Mouse (Mus musculus) embryo, embryonic 9.5 days (tissue): ENCODE data around the gene Bicdl2.

Source experiments
- DNase-seq: peaks from one replicate; pipeline ENCODE4 v3.0.0-alpha.2; 2017; ENCODE audit errors: extremely low spot score

The Bicdl2 gene

GRCm38 (mm10) chr17:23674271-23674952, 14.1 kb downstream of the Bicdl2 start:
- no peak for DNase-seq

- DNase-seq, result no peak
These were observed 14.8 kb downstream of the Bicdl2 start for GRCm38 (mm10) chr17:23675127-23675526.

GRCm38 (mm10) chr17:23675564-23676281, 15.4 kb downstream of the Bicdl2 start:
- DNase-seq, result no peak

GRCm38 (mm10) chr17:23676473-23677031, 16.2 kb downstream of the Bicdl2 start:
- DNase-seq, result no peak

GRCm38 (mm10) chr17:23677236-23677679, 17.0 kb downstream of the Bicdl2 start, which contains the start of gene Tnfrsf12a:
Gene Tnfrsf12a, minus strand, starts transcription at chr17:23677468.
- peak; percentile 89 for DNase-seq

GRCm38 (mm10) chr17:23679127-23679835, 19.0 kb downstream of the Bicdl2 start, which contains the start of gene Cldn6:
Gene Cldn6, plus strand, starts transcription at chr17:23679249.
- DNase-seq, result no peak

GRCm38 (mm10) chr17:23680336-23680735, 20.0 kb downstream of the Bicdl2 start:
- DNase-seq, result no peak

GRCm38 (mm10) chr17:23681086-23681485, 20.8 kb downstream of the Bicdl2 start:
- DNase-seq, result no peak

GRCm38 (mm10) chr17:23682092-23682491, 21.8 kb downstream of the Bicdl2 start:
- no peak for DNase-seq

- DNase-seq, result no peak
These were observed 22.2 kb downstream of the Bicdl2 start for GRCm38 (mm10) chr17:23682530-23682929.

GRCm38 (mm10) chr17:23683226-23683625, 22.9 kb downstream of the Bicdl2 start:
- no peak for DNase-seq

- no peak for DNase-seq
These were observed 23.8 kb downstream of the Bicdl2 start, which contains the start of gene Cldn9 for GRCm38 (mm10) chr17:23683856-23684672. Gene Cldn9, minus strand, starts transcription at chr17:23684026.

GRCm38 (mm10) chr17:23694491-23694890, 34.2 kb downstream of the Bicdl2 start:
- no peak for DNase-seq

GRCm38 (mm10) chr17:23695801-23696200, 35.5 kb downstream of the Bicdl2 start:
- no peak for DNase-seq

- no peak for DNase-seq
These were observed 39.1 kb downstream of the Bicdl2 start for GRCm38 (mm10) chr17:23699131-23700077.

- DNase-seq, result peak; percentile 86
These were observed 39.8 kb downstream of the Bicdl2 start for GRCm38 (mm10) chr17:23700079-23700478.

GRCm38 (mm10) chr17:23703301-23703700, 43.0 kb downstream of the Bicdl2 start:
- DNase-seq, result no peak

- no peak for DNase-seq
These were observed 44.4 kb downstream of the Bicdl2 start for GRCm38 (mm10) chr17:23704741-23705140.

GRCm38 (mm10) chr17:23705525-23706104, 45.3 kb downstream of the Bicdl2 start:
- DNase-seq, result no peak

- DNase-seq, result peak; percentile 69
These were observed 45.9 kb downstream of the Bicdl2 start for GRCm38 (mm10) chr17:23706212-23706611.
